Comparison of ENCODE assay signal across 8 mouse cellular contexts in the genomic region with DNA sequence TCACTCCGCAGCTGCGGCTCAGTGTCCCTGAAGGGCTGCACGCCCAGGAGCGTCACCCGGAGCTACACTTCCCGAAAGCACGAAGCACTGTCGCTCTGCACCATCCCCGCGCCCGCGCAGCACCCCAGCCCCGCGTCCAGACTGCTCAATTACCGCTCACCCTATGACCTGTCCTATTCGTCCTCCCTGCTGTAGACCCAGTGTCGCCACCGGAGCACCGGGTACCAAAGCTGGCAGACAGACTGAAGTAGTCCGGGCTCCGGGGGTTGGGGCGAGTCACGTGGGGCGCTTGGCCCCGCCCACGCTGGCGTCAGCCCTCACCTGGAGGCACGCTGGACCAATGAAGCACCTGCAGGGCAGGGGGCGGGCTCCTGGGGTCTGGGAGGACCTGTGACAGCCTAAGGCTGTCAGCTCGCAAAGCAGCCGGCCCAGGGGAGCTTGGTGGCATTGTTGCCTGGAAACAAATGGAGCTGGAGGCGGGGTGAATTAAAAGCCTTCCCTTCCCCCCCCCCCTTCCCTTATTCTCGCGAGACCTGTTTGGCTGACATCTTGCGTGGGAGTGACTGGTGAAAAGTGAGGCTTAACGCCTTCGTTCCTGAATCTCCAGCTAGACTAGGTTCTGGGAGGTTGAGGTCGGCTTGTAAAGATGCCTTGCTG. TPM values are rescaled to one million over a fixed set of nuclear protein-coding genes. Genes with fewer than 3 reads are reported as not detected.
DNase-seq lines count a peak whose midpoint lies in the region; ATAC-seq and TF ChIP-seq lines count a peak whose summit lies in the region.

A gene (minus strand): TSS at position 239 of the 657 bp plus-strand sequence.

- DNase-seq in 416B (ENCODE audit: low read depth), result peak; percentile 95
- DNase-seq in heart, embryonic 10.5 days (ENCODE audit: low spot score), result peak; percentile 97
- DNase-seq in liver, result peak; percentile 97
- DNase-seq in spleen, postnatal 4 days (ENCODE audit: low spot score in 2 of 2), result peak; percentile 92 to 95

- peak within 1 kb of the TSS; percentile 55 for H3K27ac ChIP-seq in bone marrow, adult 2 months (ENCODE audit: control insufficient read depth, insufficient read depth, low read depth, low read length, poor library complexity)
- H3K27ac ChIP-seq in embryonic facial prominence, embryonic 15.5 days (replicated peaks), result peak within 1 kb of the TSS; percentile 82
- H3K27ac ChIP-seq in heart, embryonic 10.5 days, result peak within 1 kb of the TSS; percentile 96
- H3K27ac ChIP-seq in kidney, embryonic 15.5 days, result peak within 1 kb of the TSS; percentile 89

- H3K9ac ChIP-seq in embryonic facial prominence, embryonic 15.5 days, result peak within 1 kb of the TSS; percentile 64
- peak within 1 kb of the TSS; percentile 94 for H3K9ac ChIP-seq in kidney, embryonic 15.5 days

- ATAC-seq in embryonic facial prominence, embryonic 15.5 days (ENCODE audit: insufficient number of reproducible peaks, low FRiP score, low TSS enrichment, low read depth), result peak; percentile 92
- ATAC-seq in kidney, embryonic 15.5 days (replicated peaks; ENCODE audit: low FRiP score), result peak; percentile 97
- peak; percentile 57 for ATAC-seq in monocyte, adult 5-6 weeks (replicated peaks; ENCODE audit: insufficient number of reproducible peaks, low FRiP score, low TSS enrichment, poor library complexity, severe bottlenecking)

- no peak for TF ChIP-seq CTCF in bone marrow, adult 2 months (IDR thresholded peaks at IDR 0.05; ENCODE audit: control insufficient read depth, insufficient read depth, low read length)

- H3K4me3 ChIP-seq in bone marrow, adult 2 months (replicated peaks; ENCODE audit: control insufficient read depth, low read depth, low read length), result peak within 1 kb of the TSS; percentile 93
- H3K4me3 ChIP-seq in embryonic facial prominence, embryonic 15.5 days (replicated peaks), result peak within 1 kb of the TSS; percentile 96
- peak within 1 kb of the TSS; percentile 84 for H3K4me3 ChIP-seq in heart, embryonic 10.5 days
- peak within 1 kb of the TSS; percentile 87 for H3K4me3 ChIP-seq in kidney, embryonic 15.5 days (replicated peaks)

- peak; percentile 33; the same call in 1 of the 2 replicates for TF ChIP-seq POLR2A in bone marrow, adult 2 months (IDR thresholded peaks at IDR 0.05; ENCODE audit: borderline replicate concordance, control insufficient read depth, low read depth, low read length)

- no peaks in the 10 kb centered on the region; the same call in 1 of the 2 replicates for H3K4me1 ChIP-seq in bone marrow, adult 2 months (ENCODE audit: control insufficient read depth, insufficient read depth, low read length)
- H3K4me1 ChIP-seq in embryonic facial prominence, embryonic 15.5 days, result peaks cover 19% of the 10 kb centered on the region
- H3K4me1 ChIP-seq in heart, embryonic 10.5 days, result peaks cover 17% of the 10 kb centered on the region
- peaks cover 7% of the 10 kb centered on the region for H3K4me1 ChIP-seq in kidney, embryonic 15.5 days

- H3K4me2 ChIP-seq in embryonic facial prominence, embryonic 15.5 days (replicated peaks), result peak within 1 kb of the TSS; percentile 92
- H3K4me2 ChIP-seq in kidney, embryonic 15.5 days, result peak within 1 kb of the TSS; percentile 94

- H3K36me3 ChIP-seq in embryonic facial prominence, embryonic 15.5 days, result peaks cover 6% of the 10 kb centered on the region
- peaks cover 10% of the 10 kb centered on the region for H3K36me3 ChIP-seq in heart, embryonic 10.5 days
- peaks cover 7% of the 10 kb centered on the region for H3K36me3 ChIP-seq in kidney, embryonic 15.5 days

- H3K9me3 ChIP-seq in embryonic facial prominence, embryonic 15.5 days (replicated peaks), result no peaks in the 10 kb centered on the region
- H3K9me3 ChIP-seq in heart, embryonic 10.5 days, result no peaks in the 10 kb centered on the region
- H3K9me3 ChIP-seq in kidney, embryonic 15.5 days (replicated peaks), result no peaks in the 10 kb centered on the region

- H3K27me3 ChIP-seq in embryonic facial prominence, embryonic 15.5 days, result no peaks in the 10 kb centered on the region
- H3K27me3 ChIP-seq in heart, embryonic 10.5 days (ENCODE audit: insufficient read depth, poor library complexity, severe bottlenecking), result 0 out of 2 replicates have a peak, but pooled peaks cover 6% of the 10 kb centered on the region
- H3K27me3 ChIP-seq in kidney, embryonic 15.5 days, result no peaks in the 10 kb centered on the region

- 1% methylated on average over 37 of the region's 38 CpGs for WGBS in bone marrow, adult 2 months
- under 1% methylated on average over 38 of the region's 38 CpGs for WGBS in embryonic facial prominence, embryonic 15.5 days
- WGBS in heart, embryonic 10.5 days, result under 1% methylated on average over 38 of the region's 38 CpGs
- WGBS in kidney, embryonic 15.5 days, result under 1% methylated on average over 38 of the region's 38 CpGs

RNA-seq across cellular contexts. Expression of the gene that starts here (rescaled TPM):
- polyA plus RNA-seq in bone marrow, adult 2 months (2011; ENCODE audit: insufficient read depth, insufficient read length, low replicate concordance, missing spikeins), result 0.63 TPM in 1 of 2 replicates, not detected in the other
- polyA plus RNA-seq in embryonic facial prominence, embryonic 15.5 days (2015; fragmentation: Nextera tagmentation; extraction: Ambion mirVana), result not detected in 2 replicates
- polyA plus RNA-seq in heart, embryonic 10.5 days (2016; fragmentation: Nextera tagmentation; extraction: Ambion mirVana), result not detected in 2 replicates
- polyA plus RNA-seq in kidney, embryonic 15.5 days (2015; fragmentation: Nextera tagmentation; extraction: Ambion mirVana), result not detected in 2 replicates
- total RNA-seq in monocyte, adult 5-6 weeks (2017), result not detected in 3 replicates

Comparison
In these comparisons a context has a peak if more than half of its experiments do, and no peak if none do; other contexts are left out.
1. Peak in every context shown above with its lines: DNase-seq, ATAC-seq, H3K4me3 ChIP-seq and H3K27ac ChIP-seq.
2. Peak in ATAC-seq, H3K4me3 ChIP-seq, H3K27ac ChIP-seq, H3K9ac ChIP-seq and H3K4me2 ChIP-seq in embryonic facial prominence, embryonic 15.5 days; RNA of the gene not detected or under 1 TPM.
3. Peak in DNase-seq, H3K4me3 ChIP-seq and H3K27ac ChIP-seq in heart, embryonic 10.5 days; RNA of the gene not detected or under 1 TPM.
4. Peak in ATAC-seq, H3K4me3 ChIP-seq, H3K27ac ChIP-seq, H3K9ac ChIP-seq and H3K4me2 ChIP-seq in kidney, embryonic 15.5 days; RNA of the gene not detected or under 1 TPM.
5. Peak in ATAC-seq in monocyte, adult 5-6 weeks; RNA of the gene not detected or under 1 TPM.